Mouse (Mus musculus): ENCODE measurements around the gene Phf7.

Phf7 gene

DNA sequence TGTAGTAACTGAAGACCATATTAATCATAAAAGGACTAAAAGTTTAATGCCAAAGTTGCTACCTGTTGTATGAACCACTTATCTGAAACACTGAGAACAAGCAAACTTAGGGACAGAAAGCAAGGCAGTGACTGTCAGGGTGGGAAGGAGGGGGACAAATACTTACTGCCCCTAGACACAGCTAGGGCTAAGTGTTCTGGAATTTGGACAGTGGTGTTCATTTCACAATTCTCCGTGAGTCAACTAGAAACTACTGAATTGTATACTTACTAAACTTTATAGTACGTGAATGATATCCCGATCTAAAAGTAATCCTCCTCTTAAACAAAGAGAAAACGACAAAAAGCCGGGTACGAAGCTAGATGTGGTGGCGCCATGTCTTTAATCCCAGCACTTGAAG is 51.5 kb downstream of the Phf7 start:
- no peak for DNase-seq (ENCODE audit: low read depth, low spot score)

- peak; percentile 68 for DNase-seq (ENCODE audit: low read depth, low spot score)
Observed at GRCm38 (mm10) chr14:31197547-31198516, 53.3 kb downstream of the Phf7 start.

DNA sequence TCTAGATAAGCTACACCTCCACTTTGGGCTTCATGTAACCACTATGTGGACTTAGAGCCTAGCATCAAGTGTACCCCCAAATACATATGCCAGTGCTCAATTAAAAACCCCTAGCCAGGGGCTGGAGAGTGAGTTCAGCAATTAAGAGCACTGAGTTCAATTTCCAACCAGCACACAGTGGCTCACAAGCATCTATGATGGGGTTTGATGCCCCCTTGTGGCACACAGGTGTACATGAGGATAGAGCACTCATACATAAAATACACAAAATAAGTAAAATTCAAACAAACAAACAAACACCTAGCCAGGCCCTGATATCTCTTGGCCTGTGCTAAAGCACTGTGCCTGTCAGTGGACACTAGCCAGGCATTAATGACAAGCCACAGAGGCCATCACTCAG is 55.1 kb downstream of the Phf7 start:
- peak; percentile 70 for DNase-seq (ENCODE audit: low read depth, low spot score)

- no peak for DNase-seq (ENCODE audit: low read depth, low spot score)
Observed at GRCm38 (mm10) chr14:31195521-31195920, 55.6 kb downstream of the Phf7 start.

- peak; percentile 59 for DNase-seq (ENCODE audit: low read depth, low spot score)
Observed at GRCm38 (mm10) chr14:31194891-31195513, 56.1 kb downstream of the Phf7 start.

GRCm38 (mm10) chr14:31194441-31194840 is 56.7 kb downstream of the Phf7 start:
- peak; percentile 58 for DNase-seq (ENCODE audit: low read depth, low spot score)

- no peak for DNase-seq (ENCODE audit: low read depth, low spot score)
Observed at GRCm38 (mm10) chr14:31193791-31194190, 57.3 kb downstream of the Phf7 start.

DNA sequence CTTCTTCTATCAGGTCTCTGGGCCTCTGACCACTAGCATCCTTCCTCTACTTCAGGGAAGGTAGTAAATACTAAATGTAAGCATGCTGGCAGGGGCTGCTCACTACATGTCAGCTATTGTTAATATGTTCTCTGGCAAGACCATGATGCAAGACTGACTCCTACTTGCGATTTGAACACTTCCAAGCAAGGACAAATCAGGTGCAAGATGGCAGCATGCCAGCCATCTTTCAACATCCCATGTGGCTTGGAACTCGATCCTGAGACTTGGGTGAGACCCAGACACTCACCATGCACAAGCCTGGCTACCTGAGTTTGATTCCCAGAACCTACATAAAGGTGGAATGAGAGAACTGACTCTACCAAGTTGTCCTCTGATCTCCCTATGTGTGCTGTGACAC is 59.2 kb downstream of the Phf7 start:
- no peak for DNase-seq (ENCODE audit: low read depth, low spot score)

DNA sequence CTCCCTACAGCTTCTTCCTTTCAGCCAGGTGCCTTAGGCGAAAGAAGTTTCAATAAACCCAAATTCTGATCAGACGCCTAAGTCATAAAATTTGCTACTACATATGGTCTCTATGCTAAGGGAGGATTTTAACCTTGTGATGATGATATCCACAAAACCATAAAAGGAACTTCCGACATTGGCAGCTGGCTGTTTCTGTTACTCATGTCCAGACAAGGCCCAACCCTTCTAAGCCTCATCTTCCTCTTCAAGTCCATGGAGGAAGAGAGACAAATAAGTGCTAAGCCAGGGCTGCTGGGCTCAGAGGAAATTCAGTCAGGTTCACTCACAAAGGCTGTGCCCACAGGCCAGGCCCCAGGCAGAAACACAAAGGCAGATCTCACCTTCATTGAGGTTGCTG is 61.8 kb downstream of the Phf7 start:
- DNase-seq (ENCODE audit: low read depth, low spot score), result no peak

GRCm38 (mm10) chr14:31188771-31189181 is 62.3 kb downstream of the Phf7 start:
- DNase-seq (ENCODE audit: low read depth, low spot score), result no peak

Measured in CD4-positive helper T cell, adult 2 months (primary cell).